Mouse (Mus musculus) midbrain, embryonic 10.5 days (tissue): Measurements from ENCODE around the gene Mapk6. TPM values are rescaled to one million over a fixed set of nuclear protein-coding genes. Genes with fewer than 3 reads are reported as not detected.

Source experiments
- DNase-seq: peaks from one replicate; pipeline ENCODE4 v3.0.0-alpha.2; 2017; ENCODE audit warnings: low spot score
- H3K27ac ChIP-seq: fragments of 300-500 bp; sonication (generic); replicated peaks from 2 replicates; pipeline ENCODE4 v1.5.1; 2016; ENCODE audit warnings: mild to moderate bottlenecking
- H3K27me3 ChIP-seq: fragments of 300-500 bp; sonication (generic); 2 replicates; pipeline ENCODE4 v1.6.1; 2016; ENCODE audit warnings: low read depth, mild to moderate bottlenecking; ENCODE audit not compliant: poor library complexity, severe bottlenecking
- H3K36me3 ChIP-seq: fragments of 300-500 bp; sonication (generic); 2 replicates; pipeline ENCODE4 v1.6.1; 2016; ENCODE audit warnings: mild to moderate bottlenecking, moderate library complexity
- H3K4me1 ChIP-seq: fragments of 300-500 bp; sonication (generic); 2 replicates; pipeline ENCODE4 v1.6.1; 2016
- H3K4me3 ChIP-seq: fragments of 300-500 bp; sonication (generic); 2 replicates; pipeline ENCODE4 v1.5.1; 2016; ENCODE audit warnings: mild to moderate bottlenecking, moderate library complexity
- H3K9me3 ChIP-seq: fragments of 300-500 bp; sonication (generic); replicated peaks from 2 replicates; pipeline ENCODE4 v1.6.1; 2016; ENCODE audit warnings: mild to moderate bottlenecking
- WGBS: fragments of 180-500 bp; shearing (Covaris S2); methylation state at CpG from one replicate; pipeline ENCODE4 v1.1.7; 2016; 5-methylcytosine and 5-hydroxymethylcytosine counted together
- polyA plus RNA-seq: library from polyadenylated mRNA; unstranded; fragments of >200 nt; fragmentation: Nextera tagmentation; extraction: Ambion mirVana; gene quantifications from 2 replicates; pipeline ENCODE4 v1.2.1, GENCODE M21; 2016

Mapk6 gene
- polyA plus RNA-seq, 1 experiment from 2014 or later: 138 TPM

- Histone ChIP-seq H3K4me1 (no peaks in the 10 kb centered on the region), H3K4me3 (no peak overlapping the region), H3K9me3 (no peaks in the 10 kb centered on the region), H3K27ac (no peak overlapping the region), H3K36me3 (no peaks in the 10 kb centered on the region), H3K27me3 (no peaks in the 10 kb centered on the region)
- 90% methylated on average over 4 of the region's 4 CpGs for WGBS
- DNase-seq: no peak
Measured at GRCm38 (mm10) chr9:75362201-75362600, 47.6 kb downstream of the Mapk6 start.

GRCm38 (mm10) chr9:75361699-75362098 lies 48.1 kb downstream of the Mapk6 start:
- Histone ChIP-seq H3K27me3 (no peaks in the 10 kb centered on the region), H3K36me3 (no peaks in the 10 kb centered on the region), H3K9me3 (no peaks in the 10 kb centered on the region), H3K4me1 (no peaks in the 10 kb centered on the region), H3K27ac (no peak overlapping the region), H3K4me3 (no peak overlapping the region)
- WGBS: 50% methylated on average over 5 of the region's 5 CpGs
- DNase-seq: peak; percentile 67

DNA sequence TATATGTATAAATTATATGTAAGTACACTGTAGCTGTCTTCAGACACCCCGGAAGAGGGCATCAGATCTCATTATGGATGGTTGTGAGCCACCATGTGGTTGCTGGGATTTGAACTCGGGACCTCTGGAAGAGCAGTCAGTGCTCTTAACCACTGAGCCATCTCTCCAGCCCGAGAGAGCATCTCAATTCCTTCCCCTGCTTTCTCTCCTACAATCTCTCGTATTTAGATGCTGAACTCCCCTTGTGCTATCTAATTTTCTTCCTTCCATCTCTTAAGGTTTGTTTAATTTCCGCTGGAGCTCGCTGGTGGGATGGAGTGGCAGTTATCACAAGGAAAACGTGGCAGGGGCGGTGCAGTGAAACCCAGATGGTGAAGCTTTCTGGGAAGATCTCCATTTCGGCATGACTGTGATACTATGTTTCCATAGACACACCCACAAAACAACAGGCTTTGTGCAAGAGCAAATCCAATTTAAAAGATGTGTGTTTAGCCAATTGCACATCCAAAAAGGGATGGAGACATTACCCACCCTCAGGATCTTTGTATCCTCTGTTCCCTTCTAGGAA lies 52.6 kb downstream of the Mapk6 start:
- no peaks in the 10 kb centered on the region for H3K36me3 ChIP-seq
- DNase-seq: no peak
- no peaks in the 10 kb centered on the region for H3K9me3 ChIP-seq
- H3K4me1 ChIP-seq: no peaks in the 10 kb centered on the region
- no peaks in the 10 kb centered on the region for H3K27me3 ChIP-seq
- H3K4me3 ChIP-seq: no peak overlapping the region
- WGBS: 83% methylated on average over 9 of the region's 9 CpGs
- H3K27ac ChIP-seq: no peak overlapping the region

DNA sequence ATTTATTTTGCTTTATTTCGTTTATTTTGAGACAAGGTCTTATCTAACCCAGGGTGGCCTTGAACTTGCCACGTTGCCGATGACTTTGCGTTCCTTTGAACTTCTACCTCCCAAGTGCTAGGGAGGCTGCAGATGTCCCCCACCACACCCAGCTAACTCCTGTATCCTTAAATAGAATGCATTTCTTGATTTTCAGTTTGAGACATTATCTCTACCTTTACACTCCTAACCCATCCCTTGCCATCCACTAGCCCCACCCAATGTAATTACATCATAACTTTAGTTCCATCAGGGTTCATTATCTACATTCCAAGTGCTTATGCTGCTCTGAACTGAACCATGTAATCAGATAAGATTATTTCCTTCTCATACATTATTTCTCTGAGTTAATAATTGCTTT lies 54.0 kb downstream of the Mapk6 start:
- Histone ChIP-seq H3K4me3 (no peak overlapping the region), H3K27ac (no peak overlapping the region), H3K4me1 (no peaks in the 10 kb centered on the region), H3K36me3 (no peaks in the 10 kb centered on the region), H3K27me3 (no peaks in the 10 kb centered on the region), H3K9me3 (no peaks in the 10 kb centered on the region)
- 96% methylated on average over 4 of the region's 4 CpGs for WGBS
- no peak for DNase-seq

- H3K4me1 ChIP-seq: no peaks in the 10 kb centered on the region
- DNase-seq: no peak
Measured at GRCm38 (mm10) chr9:75353094-75353493, 56.7 kb downstream of the Mapk6 start.

GRCm38 (mm10) chr9:75348641-75349040 lies 61.2 kb downstream of the Mapk6 start:
- no peaks in the 10 kb centered on the region for H3K9me3 ChIP-seq
- no peaks in the 10 kb centered on the region for H3K27me3 ChIP-seq
- no peak overlapping the region for H3K4me3 ChIP-seq
- H3K4me1 ChIP-seq: no peaks in the 10 kb centered on the region
- 65% methylated on average over 3 of the region's 3 CpGs for WGBS
- H3K27ac ChIP-seq: no peak overlapping the region
- no peak for DNase-seq
- peaks cover 21% of the 10 kb centered on the region for H3K36me3 ChIP-seq

More at GRCm38 (mm10) chr9:75353094-75353493, 56.7 kb downstream of the Mapk6 start:
- Histone ChIP-seq H3K4me3 (no peak overlapping the region), H3K27ac (no peak overlapping the region), H3K9me3 (no peaks in the 10 kb centered on the region), H3K36me3 (peaks cover 1% of the 10 kb centered on the region; the same call in 1 of the 2 replicates), H3K27me3 (no peaks in the 10 kb centered on the region)
- 77% methylated on average over 8 of the region's 8 CpGs for WGBS

DNA sequence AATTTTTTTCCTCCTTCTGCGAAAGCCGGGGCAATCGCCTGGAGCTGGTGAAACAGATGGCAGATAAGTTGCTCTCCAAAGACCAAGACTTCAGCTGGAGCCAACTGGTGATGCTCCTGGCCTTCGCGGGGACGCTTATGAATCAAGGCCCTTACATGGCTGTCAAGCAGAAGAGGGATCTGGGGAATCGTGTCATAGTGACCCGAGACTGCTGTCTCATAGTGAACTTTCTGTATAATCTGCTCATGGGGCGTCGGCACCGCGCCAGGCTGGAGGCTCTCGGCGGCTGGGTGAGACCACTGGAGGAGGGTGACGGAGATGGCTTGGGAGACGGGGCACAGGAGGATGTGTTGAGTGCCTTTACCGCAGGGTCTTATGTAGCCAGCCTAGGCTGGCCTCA lies 61.7 kb downstream of the Mapk6 start:
- WGBS: 93% methylated on average over 17 of the region's 17 CpGs
- H3K36me3 ChIP-seq: peaks cover 26% of the 10 kb centered on the region
- DNase-seq: no peak
- no peaks in the 10 kb centered on the region for H3K27me3 ChIP-seq
- H3K27ac ChIP-seq: no peak overlapping the region
- H3K4me1 ChIP-seq: no peaks in the 10 kb centered on the region
- no peaks in the 10 kb centered on the region for H3K9me3 ChIP-seq
- H3K4me3 ChIP-seq: no peak overlapping the region

GRCm38 (mm10) chr9:75347458-75347857 lies 62.3 kb downstream of the Mapk6 start, which contains the start of gene Bcl2l10:
Bcl2l10 (plus strand) TSS chr9:75347758.
- no peaks in the 10 kb centered on the region for H3K27me3 ChIP-seq
- WGBS: 93% methylated on average over 5 of the region's 5 CpGs
- H3K4me3 ChIP-seq: no peak within 1 kb of the TSS
- no peaks in the 10 kb centered on the region for H3K4me1 ChIP-seq
- no peaks in the 10 kb centered on the region for H3K9me3 ChIP-seq
- H3K27ac ChIP-seq: no peak within 1 kb of the TSS
- H3K36me3 ChIP-seq: peaks cover 32% of the 10 kb centered on the region
- DNase-seq: no peak

DNA sequence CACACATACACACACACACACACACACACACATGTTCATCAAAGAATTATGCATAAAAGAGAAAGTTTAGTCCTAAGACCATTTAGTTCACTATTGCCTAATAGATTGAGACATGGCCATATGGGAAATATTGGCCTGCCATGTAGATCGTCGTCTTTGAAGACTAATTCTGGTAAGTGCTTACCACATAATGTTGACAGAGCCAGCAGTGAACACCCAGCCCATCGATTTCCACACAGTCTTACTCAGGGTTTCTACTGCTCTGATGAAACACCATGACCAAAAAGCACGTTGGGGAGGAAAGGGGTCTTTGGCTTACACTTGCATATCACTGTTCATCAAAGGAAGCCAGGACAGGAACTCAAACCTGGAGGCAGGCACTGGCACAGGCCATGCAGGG lies 67.4 kb downstream of the Mapk6 start:
- 92% methylated on average over 4 of the region's 4 CpGs for WGBS
- H3K27ac ChIP-seq: no peak overlapping the region
- DNase-seq: no peak
- H3K27me3 ChIP-seq: no peaks in the 10 kb centered on the region
- H3K4me3 ChIP-seq: no peak overlapping the region
- H3K4me1 ChIP-seq: no peaks in the 10 kb centered on the region
- H3K9me3 ChIP-seq: no peaks in the 10 kb centered on the region
- H3K36me3 ChIP-seq: peaks cover 62% of the 10 kb centered on the region

DNA sequence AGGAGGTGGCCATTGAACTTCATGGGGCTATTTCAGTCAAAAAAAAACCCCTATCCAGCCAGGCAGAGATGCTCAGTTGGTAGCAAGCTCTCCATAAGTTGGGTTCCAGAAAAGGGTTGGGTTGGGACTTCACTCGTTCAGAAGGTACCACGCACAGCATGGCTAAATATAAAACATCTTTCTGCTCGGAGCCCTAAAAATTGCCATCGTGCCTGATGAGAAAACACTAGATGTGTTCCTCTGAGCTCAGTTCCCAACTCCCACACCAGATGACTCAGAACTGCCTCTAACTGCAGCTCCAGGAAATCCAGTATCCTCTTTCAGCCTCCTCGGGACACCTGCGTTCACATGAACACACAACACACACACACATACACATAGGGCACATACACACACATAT lies 71.8 kb downstream of the Mapk6 start:
- H3K4me1 ChIP-seq: no peaks in the 10 kb centered on the region
- H3K36me3 ChIP-seq: peaks cover 85% of the 10 kb centered on the region
- no peak for DNase-seq
- no peak overlapping the region for H3K27ac ChIP-seq
- no peak overlapping the region for H3K4me3 ChIP-seq
- 92% methylated on average over 6 of the region's 6 CpGs for WGBS
- no peaks in the 10 kb centered on the region for H3K9me3 ChIP-seq
- H3K27me3 ChIP-seq: no peaks in the 10 kb centered on the region

GRCm38 (mm10) chr9:75334440-75334839 lies 75.4 kb downstream of the Mapk6 start:
- H3K27ac ChIP-seq: no peak overlapping the region
- DNase-seq: no peak
- no peaks in the 10 kb centered on the region for H3K4me1 ChIP-seq
- H3K4me3 ChIP-seq: no peak overlapping the region
- WGBS: 75% methylated on average over 4 of the region's 4 CpGs
- peaks cover 90% of the 10 kb centered on the region for H3K36me3 ChIP-seq
- H3K27me3 ChIP-seq: no peaks in the 10 kb centered on the region
- no peaks in the 10 kb centered on the region for H3K9me3 ChIP-seq

- H3K4me1 ChIP-seq: no peaks in the 10 kb centered on the region
- H3K27me3 ChIP-seq: no peaks in the 10 kb centered on the region
- H3K36me3 ChIP-seq: peaks cover 74% of the 10 kb centered on the region
- WGBS: 93% methylated on average over 8 of the region's 8 CpGs
- DNase-seq: no peak
- H3K27ac ChIP-seq: no peak overlapping the region
- H3K4me3 ChIP-seq: no peak overlapping the region
- no peaks in the 10 kb centered on the region for H3K9me3 ChIP-seq
Measured at GRCm38 (mm10) chr9:75330821-75331220, 79.0 kb downstream of the Mapk6 start.

DNA sequence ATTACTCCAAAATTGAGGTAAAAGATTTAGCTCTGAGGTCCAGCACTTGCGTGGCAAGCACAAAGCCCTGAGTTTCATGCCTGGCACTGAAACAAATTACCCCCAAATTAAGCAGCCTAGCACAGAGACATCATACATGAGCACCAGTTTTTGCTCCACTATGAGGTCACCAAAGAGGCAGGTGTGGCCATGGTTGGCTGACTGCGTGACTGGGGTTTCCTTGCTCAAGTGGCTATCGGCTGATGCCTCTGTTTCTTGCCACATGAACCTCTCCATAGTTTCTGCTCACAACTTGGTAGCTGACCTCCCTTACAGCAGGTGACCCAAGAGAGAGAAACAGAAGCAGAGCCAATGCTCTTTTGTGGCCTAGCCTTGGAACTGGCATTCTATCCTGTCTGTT lies 81.8 kb downstream of the Mapk6 start:
- H3K4me3 ChIP-seq: no peak overlapping the region
- H3K4me1 ChIP-seq: no peaks in the 10 kb centered on the region
- WGBS: 96% methylated on average over 3 of the region's 3 CpGs
- no peaks in the 10 kb centered on the region for H3K9me3 ChIP-seq
- H3K27me3 ChIP-seq: no peaks in the 10 kb centered on the region
- DNase-seq: no peak
- H3K36me3 ChIP-seq: peaks cover 57% of the 10 kb centered on the region
- H3K27ac ChIP-seq: no peak overlapping the region
